Mouse (Mus musculus) left cerebral cortex, adult 2 months (tissue): ENCODE data around the gene Clybl. TPM values are rescaled to one million over a fixed set of nuclear protein-coding genes. Genes with fewer than 3 reads are reported as not detected.

Experiments used
- DNase-seq, 2 experiments: peaks; one replicate each; pipeline ENCODE4 v3.0.0; 2021 to 2022; ENCODE audit warnings: low spot score in 2 of 2, mixed read lengths in 1 of 2; ENCODE audit errors: extremely low spot score in 1 of 2
- H3K27ac ChIP-seq: fragments of 200-600 bp; 2 replicates; pipeline ENCODE4 v1.8.1; 2022
- H3K4me3 ChIP-seq: fragments of 200-600 bp; 2 replicates; pipeline ENCODE4 v1.8.1; 2022
- CTCF ChIP-seq: fragments of 200-600 bp; IDR thresholded peaks from 2 replicates; pipeline ENCODE4 v1.8.1; 2022; ENCODE audit warnings: antibody characterized with exemption, mild to moderate bottlenecking, moderate library complexity
- intact Hi-C: fragments of 180-260 bp; cut with DNase I; formaldehyde crosslinking; loops from one replicate; pipeline ENCODE4 v1.15.1; 2025
- total RNA-seq, 2 experiments: library from RNA; stranded (reverse); gene quantifications; 2 replicates each; pipeline ENCODE4 v1.2.3; 2021

Gene Clybl
- total RNA-seq, 2 experiments from 2014 or later = 24.7 to 25.6 TPM

DNA sequence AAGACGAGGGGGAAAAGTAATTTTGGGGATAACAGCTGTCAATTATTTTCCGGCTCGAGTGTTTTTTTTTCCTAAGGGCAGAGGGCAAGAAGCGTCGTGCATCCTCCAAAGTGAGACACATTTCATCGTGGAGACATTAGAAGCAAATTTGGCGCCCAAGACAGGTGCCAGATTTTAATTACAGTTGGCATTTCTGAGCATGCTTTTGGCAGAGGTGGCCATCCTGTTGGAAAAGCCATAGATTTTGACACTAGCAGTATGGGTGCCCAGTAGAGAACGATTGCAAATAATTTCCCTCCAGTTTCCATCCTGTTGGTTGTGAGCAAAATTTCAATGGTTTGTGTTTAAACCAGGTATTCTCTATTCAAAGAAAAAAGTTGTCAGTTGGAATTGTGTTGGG is 32.1 kb downstream of the Clybl start:
- H3K27ac ChIP-seq = no peak overlapping the region
- intact Hi-C loops = no loop called here
- no peak for DNase-seq
- no peak for TF ChIP-seq CTCF
- no peak overlapping the region for H3K4me3 ChIP-seq

DNA sequence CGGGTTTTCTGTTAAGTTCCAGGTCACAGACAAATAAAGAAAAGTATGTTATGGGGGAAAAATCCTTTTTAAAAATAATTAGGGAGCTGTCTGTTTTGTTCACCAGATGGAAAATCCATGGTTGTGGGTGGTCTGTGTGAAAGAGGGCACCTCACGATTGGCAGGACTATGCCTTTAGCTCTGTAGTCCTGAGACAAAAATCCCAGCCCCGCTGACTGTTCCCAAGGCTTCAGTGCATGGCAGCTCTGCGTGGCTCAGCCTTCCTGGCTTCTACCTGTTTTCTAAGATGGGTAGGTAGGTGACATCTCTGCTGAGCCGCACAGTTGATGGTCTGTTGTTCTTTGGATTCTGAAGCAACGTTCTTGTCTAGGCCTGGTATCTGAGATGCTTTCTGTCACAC is 32.6 kb downstream of the Clybl start:
- H3K4me3 ChIP-seq = no peak overlapping the region
- no peak for DNase-seq
- H3K27ac ChIP-seq = no peak overlapping the region
- intact Hi-C loops = no loop called here
- TF ChIP-seq CTCF = no peak

DNA sequence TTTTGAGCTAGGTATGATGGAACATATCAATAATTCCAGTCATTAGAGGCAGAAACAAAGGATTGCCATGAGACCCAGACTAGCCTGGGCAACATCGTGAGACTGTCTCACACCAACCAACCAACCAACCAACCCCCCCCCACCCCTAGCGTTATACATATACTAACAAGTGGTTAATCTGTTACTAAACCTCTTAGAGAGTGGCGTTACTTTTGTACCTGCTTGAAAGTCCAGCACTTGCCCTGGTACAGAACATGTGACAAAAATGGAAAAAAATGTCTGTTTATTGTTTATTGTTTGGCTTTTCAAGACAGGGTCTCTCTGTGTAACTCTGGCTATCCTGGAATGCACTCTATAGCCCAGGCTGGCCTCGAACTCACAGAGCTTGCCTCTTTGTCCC is 35.7 kb downstream of the Clybl start:
- no peak for DNase-seq
- no peak for TF ChIP-seq CTCF
- intact Hi-C loops = no loop called here
- Histone ChIP-seq H3K27ac (no peak overlapping the region), H3K4me3 (no peak overlapping the region)

DNA sequence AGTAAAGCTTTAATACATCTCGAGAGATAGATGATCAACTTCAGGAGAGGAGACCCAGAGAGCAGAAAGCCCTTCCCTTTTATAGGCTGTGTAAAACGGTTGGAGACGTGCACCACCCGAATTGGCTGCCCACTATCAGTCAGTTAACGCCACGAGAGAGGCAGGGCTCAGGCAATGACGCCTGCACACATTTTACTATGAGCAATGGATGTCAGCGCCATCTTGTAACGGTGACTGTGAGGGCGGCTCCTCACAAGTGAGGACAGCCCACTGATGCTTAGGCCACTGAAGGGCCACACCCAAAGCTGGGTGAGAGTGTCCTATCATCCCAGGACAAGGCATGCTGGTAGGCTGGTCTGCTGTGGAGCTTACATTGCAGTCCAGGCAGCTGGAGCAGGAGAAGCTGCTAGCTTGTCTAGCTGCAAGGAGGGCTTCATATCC is 41.5 kb downstream of the Clybl start:
- Histone ChIP-seq H3K27ac (no peak overlapping the region), H3K4me3 (no peak overlapping the region)
- DNase-seq = no peak
- no peak for TF ChIP-seq CTCF
- intact Hi-C loops = loop anchor here (1.0 to 10.0 kb wide), 7 partner anchors 182 to 1132 kb away; no protein-coding TSS in a partner anchor

DNA sequence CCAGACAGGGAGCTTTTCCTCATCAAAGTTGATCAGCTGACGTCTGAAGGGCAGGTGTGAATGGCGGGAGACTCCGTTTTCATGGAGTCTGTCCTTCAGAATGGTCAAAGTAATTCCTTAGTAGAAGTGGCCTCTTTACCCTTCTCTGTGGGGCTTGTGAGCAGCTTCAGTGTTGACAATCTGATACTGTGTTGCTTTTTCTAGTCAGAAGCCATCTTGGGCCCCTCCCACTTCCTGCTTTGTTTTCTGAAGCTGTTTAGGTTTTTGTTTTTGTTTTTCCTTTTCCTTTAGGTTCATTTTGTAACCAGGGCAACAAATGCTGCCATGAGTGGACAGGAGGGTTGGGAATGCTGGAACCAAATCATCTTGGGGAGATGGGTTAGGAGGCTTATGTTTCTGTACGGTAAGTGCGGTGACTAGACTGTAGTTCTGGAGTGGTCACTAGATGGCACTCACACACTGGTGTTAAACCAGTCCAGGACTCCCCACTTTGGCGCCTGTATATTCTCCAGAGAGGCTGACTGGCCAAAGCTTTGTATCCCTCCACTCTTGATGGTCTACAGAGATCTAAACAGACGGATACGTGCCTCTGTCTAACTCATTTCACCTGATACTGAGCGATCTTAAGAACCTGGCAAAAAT is 42.1 kb downstream of the Clybl start:
- Histone ChIP-seq H3K4me3 (peak overlapping the region; percentile 11; the same call in 1 of the 2 replicates), H3K27ac (0 out of 2 replicates have a peak overlapping the region, but pooled peaks have one; percentile 2)
- peak; percentile 78 to 79 for DNase-seq
- intact Hi-C loops = loop anchor here (1.0 to 10.0 kb wide), 7 partner anchors 181 to 1131 kb away; no protein-coding TSS in a partner anchor
- TF ChIP-seq CTCF = peak; percentile 90

DNA sequence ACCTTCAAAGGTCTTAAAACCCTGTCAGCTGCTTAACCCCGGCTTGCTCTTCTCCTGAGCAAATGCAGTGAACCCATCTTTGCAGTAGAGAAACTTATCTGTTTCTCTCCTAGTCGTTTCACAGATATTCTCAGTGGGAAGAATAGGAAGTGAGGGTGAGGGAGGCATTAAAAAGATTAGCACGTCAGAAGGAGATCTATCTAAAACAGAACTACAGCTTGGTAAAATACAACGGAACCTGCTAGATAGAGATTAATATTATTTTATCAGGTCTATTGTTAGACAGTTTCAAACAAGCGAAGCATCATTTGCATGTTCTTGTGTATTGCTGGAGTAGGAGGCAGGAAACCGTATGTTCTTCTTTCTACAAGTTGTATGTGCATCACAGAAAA is 42.6 kb downstream of the Clybl start:
- no peak for DNase-seq

DNA sequence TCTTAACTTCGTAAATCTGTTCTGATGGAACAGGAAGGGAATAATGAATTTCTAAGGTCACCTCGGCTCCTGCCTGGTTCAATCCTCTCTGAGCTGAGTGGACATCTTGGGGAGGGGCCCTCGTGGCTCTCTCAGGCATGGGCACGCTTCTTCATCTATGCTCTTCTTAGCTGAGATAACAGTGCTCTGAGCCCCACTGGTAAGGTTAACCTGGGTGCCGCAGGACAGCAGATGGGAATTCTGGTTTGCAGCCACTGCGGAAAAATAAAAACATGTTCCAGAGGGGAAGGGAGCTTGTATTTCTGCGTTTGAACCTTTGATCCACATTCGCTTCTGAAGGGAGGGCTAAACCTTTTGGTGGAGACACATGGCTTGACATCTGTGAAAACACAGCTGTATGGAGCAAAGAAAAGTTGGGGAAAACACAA is 43.0 kb downstream of the Clybl start:
- Histone ChIP-seq H3K4me3 (no peak overlapping the region), H3K27ac (no peak overlapping the region)
- intact Hi-C loops = loop anchor here (5.0 to 10.0 kb wide), 5 partner anchors 180 to 1130 kb away; no protein-coding TSS in a partner anchor
- TF ChIP-seq CTCF = no peak
- DNase-seq = no peak

More for the DNA sequence above, 42.6 kb downstream of the Clybl start:
- H3K4me3 ChIP-seq = no peak overlapping the region
- TF ChIP-seq CTCF = no peak
- intact Hi-C loops = loop anchor here (5.0 to 10.0 kb wide), 5 partner anchors 181 to 1131 kb away; no protein-coding TSS in a partner anchor
- no peak overlapping the region for H3K27ac ChIP-seq

DNA sequence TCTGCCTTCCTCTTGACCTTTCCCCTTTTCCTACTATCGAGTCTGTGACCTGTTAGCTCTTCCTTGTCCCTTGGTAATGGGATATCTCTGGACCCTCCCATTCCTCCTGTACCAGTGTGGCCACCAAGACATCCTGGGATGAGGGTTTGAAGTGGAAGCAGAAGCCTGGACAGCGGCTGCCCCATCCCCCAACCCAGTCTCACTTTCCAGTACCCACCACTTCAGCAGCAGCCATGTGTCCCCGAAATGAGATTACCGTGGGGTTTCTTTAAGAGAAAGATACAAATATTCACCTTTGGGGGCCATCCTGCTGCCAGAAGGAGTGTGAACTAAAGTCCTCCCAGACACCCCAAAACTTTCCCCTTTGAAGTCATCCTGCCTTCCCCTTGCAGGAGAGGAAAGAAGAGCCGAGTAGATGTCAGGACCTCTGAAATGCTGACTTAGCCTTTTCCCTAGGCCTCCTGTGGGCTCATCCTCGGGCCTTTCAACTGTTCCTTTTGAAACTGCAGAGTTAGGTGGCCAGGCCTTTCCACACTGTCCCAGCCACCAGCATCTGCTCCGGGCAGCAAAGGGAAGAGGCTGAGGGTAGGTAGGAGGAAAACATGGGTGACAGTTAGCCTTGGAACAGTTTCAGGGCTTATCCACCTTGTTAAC is 44.1 kb downstream of the Clybl start:
- TF ChIP-seq CTCF = no peak
- no peak for DNase-seq
- Histone ChIP-seq H3K27ac (no peak overlapping the region), H3K4me3 (no peak overlapping the region)
- intact Hi-C loops = loop anchor here (5.0 to 10.0 kb wide), 5 partner anchors 179 to 1129 kb away; no protein-coding TSS in a partner anchor

DNA sequence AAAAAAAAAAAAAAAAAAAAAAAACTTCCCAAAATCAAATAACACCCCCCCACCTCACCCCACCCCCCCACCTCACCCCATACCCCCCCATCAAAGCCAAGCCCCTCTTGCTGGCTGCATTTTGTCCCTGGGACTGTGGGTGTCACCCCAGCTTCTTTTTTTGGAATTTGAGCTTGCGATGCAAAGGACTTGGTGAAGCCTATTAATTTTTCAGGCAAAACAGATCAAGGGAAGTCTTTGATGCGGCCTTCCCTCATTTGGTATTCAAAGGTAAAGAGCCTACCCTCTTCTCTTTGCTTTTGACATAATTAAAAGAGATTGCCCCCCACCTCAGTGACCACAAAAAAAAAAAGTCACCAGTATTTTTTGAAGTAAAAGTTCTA is 44.6 kb downstream of the Clybl start:
- Histone ChIP-seq H3K27ac (no peak overlapping the region), H3K4me3 (no peak overlapping the region)
- TF ChIP-seq CTCF = no peak
- intact Hi-C loops = loop anchor here (5.0 to 10.0 kb wide), 5 partner anchors 179 to 1129 kb away; no protein-coding TSS in a partner anchor
- no peak for DNase-seq

DNA sequence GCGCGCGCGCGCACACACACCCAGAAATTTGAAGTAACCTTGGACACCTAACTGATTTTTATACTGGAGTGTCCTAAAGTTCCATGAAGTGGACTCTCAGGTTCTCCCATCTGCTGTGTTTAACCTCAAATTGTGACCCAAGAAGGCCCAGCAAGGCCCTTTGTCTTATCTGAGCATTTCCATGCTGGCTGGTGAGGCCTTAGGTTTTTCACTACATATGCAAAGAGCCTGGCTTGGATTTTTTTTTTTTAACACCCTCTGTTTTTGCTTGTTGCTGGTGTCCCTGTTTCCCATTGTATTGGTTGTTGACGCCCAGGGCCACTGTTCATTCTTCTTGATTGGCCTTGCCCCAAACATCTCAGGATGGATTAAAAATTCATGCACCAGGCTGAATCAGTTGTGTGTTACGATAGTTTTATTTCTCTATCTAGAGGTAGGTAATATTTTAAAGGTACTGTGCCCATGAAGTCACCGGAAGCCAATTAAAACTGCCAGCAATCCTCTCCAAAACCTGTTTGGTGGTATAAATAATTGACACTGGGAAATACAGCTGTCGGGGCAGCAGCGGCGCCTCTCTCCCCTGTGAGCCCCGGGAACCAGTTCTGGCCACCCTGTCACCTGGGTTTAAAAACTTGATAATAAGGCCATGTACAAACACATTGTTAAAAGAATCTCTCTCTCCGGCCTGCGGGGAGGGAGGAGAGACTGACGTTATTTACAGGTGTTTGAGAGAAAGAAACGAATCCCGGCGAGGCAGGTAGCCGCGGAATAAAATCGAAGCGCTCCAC is 45.4 kb downstream of the Clybl start:
- intact Hi-C loops = loop anchor here (5.0 to 10.0 kb wide), 5 partner anchors 178 to 1128 kb away; no protein-coding TSS in a partner anchor

DNA sequence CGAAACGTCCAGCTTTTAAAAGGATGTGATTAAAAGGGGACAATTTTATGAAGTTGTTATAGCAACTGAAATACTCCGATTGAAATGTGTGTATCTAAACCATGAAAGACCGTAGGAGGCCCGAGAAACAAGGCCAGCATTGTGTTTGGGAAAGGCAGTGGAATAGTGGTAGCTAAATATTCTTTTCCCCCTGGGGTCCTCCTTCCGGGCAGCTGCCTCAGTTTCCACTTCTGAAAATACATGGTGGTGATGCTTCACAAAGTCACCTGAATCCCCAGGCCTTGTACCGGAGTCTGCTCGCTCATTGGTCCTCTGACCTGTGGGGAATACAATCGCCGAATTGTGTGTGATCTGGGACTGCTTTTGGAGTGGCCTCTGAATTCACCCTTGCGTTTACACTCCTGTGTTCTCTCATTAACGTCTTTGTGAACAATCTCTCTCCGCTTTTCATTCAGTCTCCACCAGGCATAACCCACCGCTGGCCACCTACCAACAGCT is 46.0 kb downstream of the Clybl start:
- H3K27ac ChIP-seq = no peak overlapping the region
- H3K4me3 ChIP-seq = no peak overlapping the region
- intact Hi-C loops = loop anchor here (5.0 to 10.0 kb wide), 5 partner anchors 177 to 1127 kb away; no protein-coding TSS in a partner anchor

More for the DNA sequence above, 45.4 kb downstream of the Clybl start:
- H3K4me3 ChIP-seq = no peak overlapping the region
- H3K27ac ChIP-seq = no peak overlapping the region
- DNase-seq = no peak
- no peak for TF ChIP-seq CTCF

More for the DNA sequence above, 46.0 kb downstream of the Clybl start:
- no peak for TF ChIP-seq CTCF
- DNase-seq = no peak
